Mouse (Mus musculus): ENCODE data around the gene Cstf1. TPM values are rescaled to one million over a fixed set of nuclear protein-coding genes. Genes with fewer than 3 reads are reported as not detected.

The Cstf1 gene
- polyA plus RNA-seq, 1 experiment from 2014 or later = 45.6 TPM

GRCm38 (mm10) chr2:172401116-172401825 is 30.8 kb downstream of the Cstf1 start:
- Histone ChIP-seq H3K4me2 (ENCODE audit: low read length) (no peak overlapping the region), H3K36me3 (ENCODE audit: control insufficient read depth, insufficient read depth, low read length) (no peaks in the 10 kb centered on the region), H3K4me3 (ENCODE audit: low read depth, low read length) (no peak overlapping the region), H3K27me3 (replicated peaks; ENCODE audit: control insufficient read depth, insufficient read depth, low read length) (no peaks in the 10 kb centered on the region), H3K27ac (ENCODE audit: low read depth) (no peak overlapping the region), H3K9me3 (ENCODE audit: control insufficient read depth, low read length) (no peaks in the 10 kb centered on the region), H3K9ac (ENCODE audit: low read length) (no peak overlapping the region), H3K4me1 (replicated peaks; ENCODE audit: control insufficient read depth, insufficient read depth, low read length) (no peaks in the 10 kb centered on the region)
- WGBS = 70% methylated on average over 13 of the region's 13 CpGs
- ATAC-seq (replicated peaks; ENCODE audit: low FRiP score, low TSS enrichment, low read depth) (no peak), DNase-seq (ENCODE audit: low spot score) (no peak)

GRCm38 (mm10) chr2:172404239-172404638 is 33.8 kb downstream of the Cstf1 start:
- H3K4me3 ChIP-seq (ENCODE audit: low read depth, low read length) = no peak overlapping the region
- no peaks in the 10 kb centered on the region for H3K9me3 ChIP-seq (ENCODE audit: control insufficient read depth, low read length)
- WGBS = 69% methylated on average over 7 of the region's 7 CpGs
- H3K4me1 ChIP-seq (replicated peaks; ENCODE audit: control insufficient read depth, insufficient read depth, low read length) = no peaks in the 10 kb centered on the region
- H3K27me3 ChIP-seq (replicated peaks; ENCODE audit: control insufficient read depth, insufficient read depth, low read length) = no peaks in the 10 kb centered on the region
- no peak overlapping the region for H3K9ac ChIP-seq (ENCODE audit: low read length)
- ATAC-seq (replicated peaks; ENCODE audit: low FRiP score, low TSS enrichment, low read depth) (no peak), DNase-seq (ENCODE audit: low spot score) (no peak)
- H3K27ac ChIP-seq (ENCODE audit: low read depth) = no peak overlapping the region
- H3K36me3 ChIP-seq (ENCODE audit: control insufficient read depth, insufficient read depth, low read length) = no peaks in the 10 kb centered on the region
- no peak overlapping the region for H3K4me2 ChIP-seq (ENCODE audit: low read length)

GRCm38 (mm10) chr2:172405011-172405410 is 34.5 kb downstream of the Cstf1 start:
- Histone ChIP-seq H3K36me3 (ENCODE audit: control insufficient read depth, insufficient read depth, low read length) (no peaks in the 10 kb centered on the region), H3K4me1 (replicated peaks; ENCODE audit: control insufficient read depth, insufficient read depth, low read length) (no peaks in the 10 kb centered on the region), H3K27me3 (replicated peaks; ENCODE audit: control insufficient read depth, insufficient read depth, low read length) (no peaks in the 10 kb centered on the region), H3K4me3 (ENCODE audit: low read depth, low read length) (no peak overlapping the region), H3K27ac (ENCODE audit: low read depth) (no peak overlapping the region), H3K4me2 (ENCODE audit: low read length) (no peak overlapping the region), H3K9ac (ENCODE audit: low read length) (no peak overlapping the region), H3K9me3 (ENCODE audit: control insufficient read depth, low read length) (no peaks in the 10 kb centered on the region)
- ATAC-seq (replicated peaks; ENCODE audit: low FRiP score, low TSS enrichment, low read depth) (no peak), DNase-seq (ENCODE audit: low spot score) (no peak)
- 68% methylated on average over 3 of the region's 3 CpGs for WGBS

- no peaks in the 10 kb centered on the region for H3K9me3 ChIP-seq (ENCODE audit: control insufficient read depth, low read length)
- H3K9ac ChIP-seq (ENCODE audit: low read length) = no peak overlapping the region
- 70% methylated on average over 4 of the region's 4 CpGs for WGBS
- no peaks in the 10 kb centered on the region for H3K27me3 ChIP-seq (replicated peaks; ENCODE audit: control insufficient read depth, insufficient read depth, low read length)
- H3K4me2 ChIP-seq (ENCODE audit: low read length) = no peak overlapping the region
- ATAC-seq (replicated peaks; ENCODE audit: low FRiP score, low TSS enrichment, low read depth) (no peak), DNase-seq (ENCODE audit: low spot score) (no peak)
- H3K36me3 ChIP-seq (ENCODE audit: control insufficient read depth, insufficient read depth, low read length) = no peaks in the 10 kb centered on the region
- no peaks in the 10 kb centered on the region for H3K4me1 ChIP-seq (replicated peaks; ENCODE audit: control insufficient read depth, insufficient read depth, low read length)
- H3K4me3 ChIP-seq (ENCODE audit: low read depth, low read length) = no peak overlapping the region
- H3K27ac ChIP-seq (ENCODE audit: low read depth) = no peak overlapping the region
These were observed 35.7 kb downstream of the Cstf1 start for GRCm38 (mm10) chr2:172406173-172406572.

- Histone ChIP-seq H3K27me3 (replicated peaks; ENCODE audit: control insufficient read depth, insufficient read depth, low read length) (no peaks in the 10 kb centered on the region), H3K36me3 (ENCODE audit: control insufficient read depth, insufficient read depth, low read length) (no peaks in the 10 kb centered on the region), H3K4me1 (replicated peaks; ENCODE audit: control insufficient read depth, insufficient read depth, low read length) (no peaks in the 10 kb centered on the region), H3K4me3 (ENCODE audit: low read depth, low read length) (no peak overlapping the region), H3K9ac (ENCODE audit: low read length) (no peak overlapping the region), H3K9me3 (ENCODE audit: control insufficient read depth, low read length) (no peaks in the 10 kb centered on the region), H3K27ac (ENCODE audit: low read depth) (no peak overlapping the region), H3K4me2 (ENCODE audit: low read length) (no peak overlapping the region)
- WGBS = 70% methylated on average over 2 of the region's 2 CpGs
- no peak for DNase-seq (ENCODE audit: low spot score)
- ATAC-seq (replicated peaks; ENCODE audit: low FRiP score, low TSS enrichment, low read depth) = no peak
These were observed 37.0 kb downstream of the Cstf1 start for GRCm38 (mm10) chr2:172407499-172407898.

- Histone ChIP-seq H3K27me3 (replicated peaks; ENCODE audit: control insufficient read depth, insufficient read depth, low read length) (no peaks in the 10 kb centered on the region), H3K4me2 (ENCODE audit: low read length) (no peak overlapping the region), H3K27ac (ENCODE audit: low read depth) (no peak overlapping the region), H3K9ac (ENCODE audit: low read length) (no peak overlapping the region), H3K4me3 (ENCODE audit: low read depth, low read length) (no peak overlapping the region), H3K9me3 (ENCODE audit: control insufficient read depth, low read length) (no peaks in the 10 kb centered on the region), H3K36me3 (ENCODE audit: control insufficient read depth, insufficient read depth, low read length) (no peaks in the 10 kb centered on the region), H3K4me1 (replicated peaks; ENCODE audit: control insufficient read depth, insufficient read depth, low read length) (0 out of 2 replicates have a peak, but pooled peaks cover 7% of the 10 kb centered on the region)
- WGBS = 75% methylated on average over 2 of the region's 2 CpGs
- ATAC-seq (replicated peaks; ENCODE audit: low FRiP score, low TSS enrichment, low read depth) = no peak
- no peak for DNase-seq (ENCODE audit: low spot score)
These were observed 40.2 kb downstream of the Cstf1 start for GRCm38 (mm10) chr2:172410686-172411085.

GRCm38 (mm10) chr2:172411091-172411490 is 40.6 kb downstream of the Cstf1 start:
- H3K4me3 ChIP-seq (ENCODE audit: low read depth, low read length) = no peak overlapping the region
- ATAC-seq (replicated peaks; ENCODE audit: low FRiP score, low TSS enrichment, low read depth) (no peak), DNase-seq (ENCODE audit: low spot score) (no peak)
- H3K27ac ChIP-seq (ENCODE audit: low read depth) = no peak overlapping the region
- 84% methylated on average over 11 of the region's 11 CpGs for WGBS
- H3K27me3 ChIP-seq (replicated peaks; ENCODE audit: control insufficient read depth, insufficient read depth, low read length) = no peaks in the 10 kb centered on the region
- H3K9ac ChIP-seq (ENCODE audit: low read length) = no peak overlapping the region
- H3K36me3 ChIP-seq (ENCODE audit: control insufficient read depth, insufficient read depth, low read length) = no peaks in the 10 kb centered on the region
- H3K9me3 ChIP-seq (ENCODE audit: control insufficient read depth, low read length) = no peaks in the 10 kb centered on the region
- H3K4me1 ChIP-seq (replicated peaks; ENCODE audit: control insufficient read depth, insufficient read depth, low read length) = 0 out of 2 replicates have a peak, but pooled peaks cover 7% of the 10 kb centered on the region
- no peak overlapping the region for H3K4me2 ChIP-seq (ENCODE audit: low read length)

GRCm38 (mm10) chr2:172412454-172412853 is 42.0 kb downstream of the Cstf1 start:
- Histone ChIP-seq H3K4me3 (ENCODE audit: low read depth, low read length) (no peak overlapping the region), H3K9me3 (ENCODE audit: control insufficient read depth, low read length) (no peaks in the 10 kb centered on the region), H3K9ac (ENCODE audit: low read length) (no peak overlapping the region), H3K27ac (ENCODE audit: low read depth) (no peak overlapping the region), H3K4me1 (replicated peaks; ENCODE audit: control insufficient read depth, insufficient read depth, low read length) (0 out of 2 replicates have a peak, but pooled peaks cover 7% of the 10 kb centered on the region), H3K36me3 (ENCODE audit: control insufficient read depth, insufficient read depth, low read length) (no peaks in the 10 kb centered on the region), H3K27me3 (replicated peaks; ENCODE audit: control insufficient read depth, insufficient read depth, low read length) (no peaks in the 10 kb centered on the region), H3K4me2 (ENCODE audit: low read length) (peak overlapping the region; percentile 21)
- 11% methylated on average over 9 of the region's 9 CpGs for WGBS
- ATAC-seq (replicated peaks; ENCODE audit: low FRiP score, low TSS enrichment, low read depth) = no peak
- DNase-seq (ENCODE audit: low spot score) = peak; percentile 59

GRCm38 (mm10) chr2:172413273-172413672 is 42.8 kb downstream of the Cstf1 start:
- Histone ChIP-seq H3K4me3 (ENCODE audit: low read depth, low read length) (no peak overlapping the region), H3K9ac (ENCODE audit: low read length) (no peak overlapping the region), H3K9me3 (ENCODE audit: control insufficient read depth, low read length) (no peaks in the 10 kb centered on the region), H3K36me3 (ENCODE audit: control insufficient read depth, insufficient read depth, low read length) (no peaks in the 10 kb centered on the region), H3K4me2 (ENCODE audit: low read length) (no peak overlapping the region), H3K27me3 (replicated peaks; ENCODE audit: control insufficient read depth, insufficient read depth, low read length) (no peaks in the 10 kb centered on the region), H3K4me1 (replicated peaks; ENCODE audit: control insufficient read depth, insufficient read depth, low read length) (0 out of 2 replicates have a peak, but pooled peaks cover 7% of the 10 kb centered on the region), H3K27ac (ENCODE audit: low read depth) (no peak overlapping the region)
- 22% methylated on average over 4 of the region's 4 CpGs for WGBS
- DNase-seq (ENCODE audit: low spot score) (no peak), ATAC-seq (replicated peaks; ENCODE audit: low FRiP score, low TSS enrichment, low read depth) (no peak)
